ENCODE assay signal across 8 mouse cellular contexts in genomic region chr14:48985673-48986072, GRCm38 (mm10).
DNase-seq lines count a peak whose midpoint lies in the region; ATAC-seq and TF ChIP-seq lines count a peak whose summit lies in the region.

No protein-coding gene starts in this region.

- no peak overlapping the region for H3K4me2 ChIP-seq in liver, embryonic 12.5 days
- H3K4me2 ChIP-seq in hindbrain, embryonic 14.5 days (replicated peaks): no peak overlapping the region
- H3K4me2 ChIP-seq in intestine, embryonic 15.5 days (replicated peaks): no peak overlapping the region

- no peak overlapping the region for H3K27ac ChIP-seq in liver, adult 2 months (replicated peaks; ENCODE audit: insufficient read depth, low read depth, low read length)
- no peak overlapping the region for H3K27ac ChIP-seq in liver, embryonic 12.5 days
- no peak overlapping the region for H3K27ac ChIP-seq in hindbrain, embryonic 14.5 days
- no peak overlapping the region for H3K27ac ChIP-seq in intestine, embryonic 15.5 days

- H3K79me2 ChIP-seq in liver, adult 2 months (ENCODE audit: control insufficient read depth, insufficient read depth, low read length): no peaks in the 10 kb centered on the region

- TF ChIP-seq CTCF in liver, adult 2 months (IDR thresholded peaks at IDR 0.05; ENCODE audit: low read depth, low read length): peak; percentile 64

- 0 out of 2 replicates have a peak, but pooled peaks cover 2% of the 10 kb centered on the region for H3K27me3 ChIP-seq in liver, adult 2 months (ENCODE audit: control insufficient read depth, insufficient read depth, low read length)
- peaks cover 3% of the 10 kb centered on the region; the same call in 1 of the 2 replicates for H3K27me3 ChIP-seq in liver, embryonic 12.5 days (replicated peaks)
- no peaks in the 10 kb centered on the region for H3K27me3 ChIP-seq in hindbrain, embryonic 14.5 days (ENCODE audit: control insufficient read depth, insufficient read depth, low read length)
- H3K27me3 ChIP-seq in intestine, embryonic 15.5 days (replicated peaks): no peaks in the 10 kb centered on the region

- no peaks in the 10 kb centered on the region for H3K36me3 ChIP-seq in liver, adult 2 months (ENCODE audit: control insufficient read depth, insufficient read depth, low read length)
- no peaks in the 10 kb centered on the region for H3K36me3 ChIP-seq in liver, embryonic 12.5 days
- no peaks in the 10 kb centered on the region for H3K36me3 ChIP-seq in hindbrain, embryonic 14.5 days (replicated peaks; ENCODE audit: control insufficient read depth, insufficient read depth)
- no peaks in the 10 kb centered on the region for H3K36me3 ChIP-seq in intestine, embryonic 15.5 days

- no peak for TF ChIP-seq POLR2A in liver, adult 2 months (IDR thresholded peaks at IDR 0.05; ENCODE audit: extremely low read depth, insufficient read depth, low read length)

- H3K4me1 ChIP-seq in liver, adult 2 months (ENCODE audit: control insufficient read depth, insufficient read depth, low read length): no peaks in the 10 kb centered on the region
- H3K4me1 ChIP-seq in liver, embryonic 12.5 days: no peaks in the 10 kb centered on the region
- H3K4me1 ChIP-seq in hindbrain, embryonic 14.5 days (replicated peaks; ENCODE audit: control insufficient read depth, insufficient read depth, low read length): no peaks in the 10 kb centered on the region
- no peaks in the 10 kb centered on the region for H3K4me1 ChIP-seq in intestine, embryonic 15.5 days (replicated peaks)

- H3K9me3 ChIP-seq in liver, embryonic 12.5 days (replicated peaks): no peaks in the 10 kb centered on the region
- H3K9me3 ChIP-seq in hindbrain, embryonic 14.5 days (ENCODE audit: control insufficient read depth, low read length): no peaks in the 10 kb centered on the region
- no peaks in the 10 kb centered on the region for H3K9me3 ChIP-seq in intestine, embryonic 15.5 days

- 37% methylated on average over 10 of the region's 10 CpGs for WGBS in liver, adult 2 months
- WGBS in liver, embryonic 12.5 days (ENCODE audit: insufficient replicate concordance): 40% methylated on average over 10 of the region's 10 CpGs
- WGBS in hindbrain, embryonic 14.5 days: 46% methylated on average over 10 of the region's 10 CpGs
- 39% methylated on average over 10 of the region's 10 CpGs for WGBS in intestine, embryonic 15.5 days

- ATAC-seq in liver, embryonic 12.5 days: no peak
- ATAC-seq in hindbrain, embryonic 14.5 days (ENCODE audit: low FRiP score): peak; percentile 46; the same call in 1 of the 2 replicates
- ATAC-seq in intestine, embryonic 15.5 days: no peak

- no peak for DNase-seq in liver, adult 2 months (ENCODE audit: extremely low read depth, low read depth, low spot score)
- DNase-seq in ZHBTc4 (ENCODE audit: low read depth, low spot score): peak; percentile 65
- peak; percentile 77 to 80 for DNase-seq in cerebellum, postnatal 10 days
- peak; percentile 51 for DNase-seq in hindbrain, embryonic 14.5 days (ENCODE audit: low spot score)
- peak; percentile 11 for DNase-seq in mesoderm, embryonic 11.5 days (ENCODE audit: low read depth, low spot score)
- no peak for DNase-seq in frontal cortex, postnatal 10 days (ENCODE audit: low spot score in 2 of 2)

- H3K9ac ChIP-seq in liver, adult 2 months (ENCODE audit: low read depth, low read length): no peak overlapping the region
- H3K9ac ChIP-seq in liver, embryonic 12.5 days: no peak overlapping the region
- no peak overlapping the region for H3K9ac ChIP-seq in hindbrain, embryonic 14.5 days
- no peak overlapping the region for H3K9ac ChIP-seq in intestine, embryonic 15.5 days

- H3K4me3 ChIP-seq in liver, adult 2 months (ENCODE audit: insufficient read depth, low read depth, low read length): no peak overlapping the region
- H3K4me3 ChIP-seq in liver, embryonic 12.5 days: no peak overlapping the region
- H3K4me3 ChIP-seq in hindbrain, embryonic 14.5 days (replicated peaks; ENCODE audit: low read length): no peak overlapping the region
- no peak overlapping the region for H3K4me3 ChIP-seq in intestine, embryonic 15.5 days (replicated peaks)

Comparison
In these comparisons a context has a peak if more than half of its experiments do, and no peak if none do; other contexts are left out.
1. DNase-seq: peak in ZHBTc4 (single experiment), cerebellum, postnatal 10 days (2 of 2), hindbrain, embryonic 14.5 days (single experiment) and mesoderm, embryonic 11.5 days (single experiment); none in liver, adult 2 months (single experiment) and frontal cortex, postnatal 10 days (0 of 2).